Mouse (Mus musculus): ENCODE measurements around the gene Srarp.

DNA sequence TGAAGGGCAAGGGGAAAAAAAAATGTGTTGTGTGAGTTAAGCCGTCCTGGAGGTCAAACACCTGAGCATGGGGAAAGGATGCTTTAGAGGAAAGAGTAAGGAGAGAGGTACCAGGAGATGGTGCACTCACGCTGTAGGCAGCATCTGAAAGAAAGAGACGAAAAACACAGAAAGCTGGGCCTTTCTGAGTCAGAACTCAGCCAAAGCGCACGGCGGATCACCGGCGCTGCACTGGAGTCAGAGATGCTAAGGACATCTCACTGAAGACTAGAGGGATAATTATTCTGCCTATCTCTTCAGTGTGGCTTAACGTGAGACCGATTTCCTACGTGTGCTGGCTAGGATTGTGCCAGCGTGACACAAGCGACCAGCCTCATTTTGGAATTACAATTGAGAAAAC lies 8.0 kb downstream of the Srarp start:
- no peak for TF ChIP-seq GATA1 (IDR thresholded peaks at IDR 0.05; ENCODE audit: low read length)
- TF ChIP-seq TAL1 (IDR thresholded peaks at IDR 0.05; ENCODE audit: low read length), result no peak
